Mouse (Mus musculus) frontal cortex, adult 2 months (tissue): Measurements from ENCODE around the gene Tent5b. TPM values are rescaled to one million over a fixed set of nuclear protein-coding genes. Genes with fewer than 3 reads are reported as not detected.

Experiments
- DNase-seq, 2 experiments: peaks; one replicate each; pipeline ENCODE4 v3.0.0; 2022; ENCODE audit warnings: low spot score in 1 of 2; ENCODE audit errors: extremely low spot score in 1 of 2
- polyA plus RNA-seq: library from polyadenylated mRNA; depleted of rRNA; stranded (reverse); fragments of >200 nt; gene quantifications from 2 replicates; pipeline ENCODE4 v1.2.3, GENCODE M21; 2012; rRNA removed

Gene Tent5b
- polyA plus RNA-seq = 0.08 TPM in 2 replicates

GRCm38 (mm10) chr4:133479458-133480184, at the start of gene Tent5b:
Gene Tent5b (plus strand): TSS chr4:133480132.
- DNase-seq = peak; percentile 96 to 97

GRCm38 (mm10) chr4:133431508-133431907, 48.4 kb upstream of the Tent5b start:
- no peak for DNase-seq

- DNase-seq = peak; percentile 20 to 59
These were observed 47.3 kb upstream of the Tent5b start for GRCm38 (mm10) chr4:133432560-133433171.

GRCm38 (mm10) chr4:133435921-133436320, 44.0 kb upstream of the Tent5b start:
- DNase-seq = no peak

GRCm38 (mm10) chr4:133439460-133440376, 40.2 kb upstream of the Tent5b start:
- DNase-seq = no peak

- no peak for DNase-seq
These were observed 39.5 kb upstream of the Tent5b start for GRCm38 (mm10) chr4:133440377-133440795.

- no peak for DNase-seq
These were observed 37.7 kb upstream of the Tent5b start for GRCm38 (mm10) chr4:133442194-133442593.

GRCm38 (mm10) chr4:133443085-133443484, 36.8 kb upstream of the Tent5b start:
- DNase-seq = no peak

- DNase-seq = no peak
These were observed 34.2 kb upstream of the Tent5b start for GRCm38 (mm10) chr4:133445727-133446126.

GRCm38 (mm10) chr4:133447366-133447765, 32.6 kb upstream of the Tent5b start:
- DNase-seq = no peak

GRCm38 (mm10) chr4:133447967-133448366, 32.0 kb upstream of the Tent5b start:
- no peak for DNase-seq

- DNase-seq = no peak
These were observed 31.1 kb upstream of the Tent5b start for GRCm38 (mm10) chr4:133448708-133449388.

GRCm38 (mm10) chr4:133449726-133450125, 30.2 kb upstream of the Tent5b start:
- DNase-seq = peak in 1 of 2 experiments; percentile 64

- DNase-seq = peak; percentile 40 to 94
These were observed 28.4 kb upstream of the Tent5b start for GRCm38 (mm10) chr4:133451536-133451935.

- no peak for DNase-seq
These were observed 27.5 kb upstream of the Tent5b start for GRCm38 (mm10) chr4:133452433-133452832.

- DNase-seq = no peak
These were observed 21.9 kb upstream of the Tent5b start for GRCm38 (mm10) chr4:133458044-133458443.

- DNase-seq = no peak
These were observed 19.9 kb upstream of the Tent5b start for GRCm38 (mm10) chr4:133460006-133460405.

- no peak for DNase-seq
These were observed 19.1 kb upstream of the Tent5b start for GRCm38 (mm10) chr4:133460796-133461325.

GRCm38 (mm10) chr4:133461362-133461761, 18.6 kb upstream of the Tent5b start:
- no peak for DNase-seq

GRCm38 (mm10) chr4:133463184-133463583, 16.7 kb upstream of the Tent5b start:
- DNase-seq = no peak
